Mouse (Mus musculus) heart, embryonic 12.5 days (tissue): ENCODE measurements around the gene Dtl. TPM values are rescaled to one million over a fixed set of nuclear protein-coding genes. Genes with fewer than 3 reads are reported as not detected.

ENCODE experiments used
- ATAC-seq: fragments of 200-750 bp; cut with Nextera tagmentation; 2 replicates; pipeline ENCODE4 v1.8.0; 2017; ENCODE audit warnings: moderate TSS enrichment, moderate library complexity; ENCODE audit not compliant: insufficient number of reproducible peaks, low FRiP score
- H3K27ac ChIP-seq: fragments of 300-500 bp; sonication (generic); 2 replicates; pipeline ENCODE4 v1.5.1; 2016; ENCODE audit warnings: mild to moderate bottlenecking, moderate library complexity; ENCODE audit not compliant: poor library complexity, severe bottlenecking
- H3K27me3 ChIP-seq: fragments of 300-500 bp; sonication (generic); replicated peaks from 2 replicates; pipeline ENCODE4 v1.6.1; 2016; ENCODE audit warnings: mild to moderate bottlenecking, moderate library complexity
- H3K36me3 ChIP-seq: fragments of 300-500 bp; sonication (generic); 2 replicates; pipeline ENCODE4 v1.6.1; 2016; ENCODE audit warnings: mild to moderate bottlenecking, moderate library complexity
- H3K4me1 ChIP-seq: fragments of 300-500 bp; sonication (generic); replicated peaks from 2 replicates; pipeline ENCODE4 v1.6.1; 2016; ENCODE audit warnings: mild to moderate bottlenecking
- H3K4me2 ChIP-seq: fragments of 300-500 bp; sonication (generic); 2 replicates; pipeline ENCODE4 v1.6.1; 2016; ENCODE audit warnings: mild to moderate bottlenecking, moderate library complexity
- H3K4me3 ChIP-seq: fragments of 300-500 bp; sonication (generic); 2 replicates; pipeline ENCODE4 v1.5.1; 2016; ENCODE audit warnings: mild to moderate bottlenecking
- H3K9ac ChIP-seq: fragments of 300-500 bp; sonication (generic); 2 replicates; pipeline ENCODE4 v1.6.1; 2016; ENCODE audit warnings: mild to moderate bottlenecking, moderate library complexity
- H3K9me3 ChIP-seq: fragments of 300-500 bp; sonication (generic); replicated peaks from 2 replicates; pipeline ENCODE4 v1.6.1; 2016; ENCODE audit warnings: mild to moderate bottlenecking, moderate library complexity
- WGBS: fragments of 180-500 bp; shearing (Covaris S2); methylation state at CpG from one replicate; pipeline ENCODE4 v1.1.7; 2016; 5-methylcytosine and 5-hydroxymethylcytosine counted together
- polyA plus RNA-seq: library from polyadenylated mRNA; unstranded; fragments of >200 nt; fragmentation: Nextera tagmentation; extraction: Ambion mirVana; gene quantifications from 2 replicates; pipeline ENCODE4 v1.2.1, GENCODE M21; 2016

Gene Dtl
- polyA plus RNA-seq, 1 experiment from 2014 or later: 40.3 TPM

DNA sequence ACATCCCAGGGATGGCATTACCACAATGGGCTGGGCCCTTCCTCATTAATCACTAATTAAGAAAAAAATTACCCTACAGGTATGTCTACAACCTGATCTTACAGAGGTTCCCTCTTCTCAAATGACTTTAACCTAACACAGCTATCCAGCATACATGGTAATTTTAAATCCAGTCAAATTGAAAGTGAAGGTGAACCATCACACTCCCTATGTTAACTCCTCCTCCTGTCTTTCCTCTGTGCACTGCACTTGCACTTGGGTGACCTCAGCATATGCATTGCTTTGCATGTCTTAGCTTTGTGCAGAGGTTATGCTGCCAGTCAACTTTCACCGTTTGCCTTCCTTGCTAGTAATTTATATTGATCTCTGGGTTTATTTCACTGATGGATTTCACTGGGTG lies 34.2 kb upstream of the Dtl start:
- no peak overlapping the region for H3K4me3 ChIP-seq
- peaks cover 86% of the 10 kb centered on the region for H3K36me3 ChIP-seq
- no peaks in the 10 kb centered on the region for H3K9me3 ChIP-seq
- no peaks in the 10 kb centered on the region for H3K4me1 ChIP-seq
- no peak for ATAC-seq
- H3K27me3 ChIP-seq: no peaks in the 10 kb centered on the region
- H3K4me2 ChIP-seq: no peak overlapping the region
- H3K27ac ChIP-seq: no peak overlapping the region
- 90% methylated on average over 1 of the region's 1 CpGs for WGBS
- no peak overlapping the region for H3K9ac ChIP-seq

DNA sequence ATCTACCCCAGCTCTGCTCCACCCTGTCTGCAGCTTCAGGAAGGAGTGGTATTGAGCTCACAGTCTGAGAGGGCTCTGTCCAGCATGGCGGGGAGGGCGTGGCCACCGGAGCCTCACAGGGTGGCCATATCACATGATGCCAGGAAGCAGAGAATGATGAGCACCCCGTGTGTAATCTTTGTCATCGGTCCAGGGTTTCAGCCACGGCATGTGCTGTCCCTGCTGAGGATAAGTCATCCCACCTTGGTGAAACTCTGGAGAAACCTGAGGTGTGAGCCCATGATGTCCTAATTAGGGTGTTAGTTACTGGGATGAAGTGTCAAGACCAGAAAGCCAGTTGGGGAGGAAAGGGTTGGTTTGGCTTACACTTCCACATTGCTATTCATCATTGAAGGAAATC lies 33.7 kb upstream of the Dtl start:
- peaks cover 84% of the 10 kb centered on the region for H3K36me3 ChIP-seq
- H3K9me3 ChIP-seq: no peaks in the 10 kb centered on the region
- no peak overlapping the region for H3K9ac ChIP-seq
- no peak overlapping the region for H3K27ac ChIP-seq
- no peak for ATAC-seq
- no peaks in the 10 kb centered on the region for H3K27me3 ChIP-seq
- H3K4me3 ChIP-seq: no peak overlapping the region
- 90% methylated on average over 6 of the region's 6 CpGs for WGBS
- H3K4me1 ChIP-seq: no peaks in the 10 kb centered on the region
- H3K4me2 ChIP-seq: no peak overlapping the region

DNA sequence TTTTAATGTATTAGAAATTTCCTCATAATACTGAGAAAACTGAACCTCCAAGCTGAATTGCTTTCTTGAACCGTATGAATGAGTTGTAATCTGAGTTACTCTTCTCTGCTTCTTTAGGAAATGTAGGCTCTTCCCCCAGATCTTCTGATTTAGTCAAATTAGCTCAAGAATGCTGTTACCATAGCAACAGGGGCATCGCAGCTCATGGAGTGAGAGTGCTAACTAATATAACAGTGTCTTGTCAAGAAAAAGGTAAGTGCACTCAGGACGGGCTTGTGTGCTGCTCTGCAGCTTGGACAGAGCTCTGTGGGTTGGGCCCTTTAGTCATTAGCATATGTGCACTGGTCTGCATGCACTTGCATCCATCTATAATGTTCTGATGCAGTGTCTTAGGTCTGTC lies 29.3 kb upstream of the Dtl start:
- no peak for ATAC-seq
- no peak overlapping the region for H3K9ac ChIP-seq
- no peak overlapping the region for H3K4me2 ChIP-seq
- H3K4me1 ChIP-seq: no peaks in the 10 kb centered on the region
- H3K9me3 ChIP-seq: no peaks in the 10 kb centered on the region
- H3K27me3 ChIP-seq: no peaks in the 10 kb centered on the region
- WGBS: 87% methylated on average over 3 of the region's 3 CpGs
- peaks cover 76% of the 10 kb centered on the region for H3K36me3 ChIP-seq
- no peak overlapping the region for H3K4me3 ChIP-seq
- no peak overlapping the region for H3K27ac ChIP-seq

DNA sequence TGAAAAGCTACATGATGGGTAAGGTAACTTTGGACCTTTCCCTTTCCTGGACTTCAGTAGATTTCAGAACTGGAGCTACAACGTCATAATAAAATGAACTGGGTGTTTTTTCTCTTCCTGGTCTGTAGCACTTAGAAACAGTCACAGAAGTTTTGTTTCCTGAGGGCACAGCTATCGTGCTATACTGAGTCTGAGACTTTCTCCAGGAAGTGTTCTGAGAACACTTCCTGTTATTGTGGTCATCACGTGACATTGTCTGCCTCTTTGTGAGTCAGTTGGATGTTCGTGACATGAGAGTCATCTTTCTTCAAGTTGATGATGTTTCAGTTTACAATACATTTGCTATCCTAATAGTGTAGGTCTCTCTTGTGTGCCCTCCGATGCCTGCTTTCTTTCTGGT lies 23.9 kb upstream of the Dtl start:
- no peaks in the 10 kb centered on the region for H3K4me1 ChIP-seq
- no peak for ATAC-seq
- no peak overlapping the region for H3K27ac ChIP-seq
- H3K9ac ChIP-seq: no peak overlapping the region
- peaks cover 64% of the 10 kb centered on the region for H3K36me3 ChIP-seq
- H3K4me3 ChIP-seq: no peak overlapping the region
- no peak overlapping the region for H3K4me2 ChIP-seq
- H3K9me3 ChIP-seq: no peaks in the 10 kb centered on the region
- WGBS: 64% methylated on average over 5 of the region's 5 CpGs
- H3K27me3 ChIP-seq: no peaks in the 10 kb centered on the region

DNA sequence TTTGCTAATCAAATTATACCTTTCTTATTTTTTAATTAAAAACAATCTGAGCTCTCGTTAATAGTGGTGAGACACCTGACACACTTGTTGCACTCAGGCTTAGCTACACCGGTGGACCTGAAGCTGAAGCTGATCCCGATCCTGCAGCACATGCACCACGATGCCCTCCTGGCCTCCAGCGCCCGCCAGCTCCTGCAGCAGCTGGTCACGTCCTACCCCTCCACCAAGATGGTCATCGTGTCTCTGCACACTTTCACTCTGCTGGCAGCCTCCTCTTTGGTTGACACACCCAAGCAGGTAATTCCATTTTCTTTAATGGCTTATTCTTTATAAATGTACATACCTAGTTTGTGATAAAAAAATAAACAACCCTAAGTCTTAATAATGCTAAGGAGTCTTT lies 20.7 kb upstream of the Dtl start:
- Histone ChIP-seq H3K9ac (no peak overlapping the region), H3K4me1 (peaks cover 13% of the 10 kb centered on the region), H3K4me2 (no peak overlapping the region), H3K4me3 (no peak overlapping the region), H3K27me3 (no peaks in the 10 kb centered on the region), H3K27ac (no peak overlapping the region), H3K9me3 (no peaks in the 10 kb centered on the region), H3K36me3 (peaks cover 60% of the 10 kb centered on the region)
- 94% methylated on average over 8 of the region's 8 CpGs for WGBS
- ATAC-seq: no peak

DNA sequence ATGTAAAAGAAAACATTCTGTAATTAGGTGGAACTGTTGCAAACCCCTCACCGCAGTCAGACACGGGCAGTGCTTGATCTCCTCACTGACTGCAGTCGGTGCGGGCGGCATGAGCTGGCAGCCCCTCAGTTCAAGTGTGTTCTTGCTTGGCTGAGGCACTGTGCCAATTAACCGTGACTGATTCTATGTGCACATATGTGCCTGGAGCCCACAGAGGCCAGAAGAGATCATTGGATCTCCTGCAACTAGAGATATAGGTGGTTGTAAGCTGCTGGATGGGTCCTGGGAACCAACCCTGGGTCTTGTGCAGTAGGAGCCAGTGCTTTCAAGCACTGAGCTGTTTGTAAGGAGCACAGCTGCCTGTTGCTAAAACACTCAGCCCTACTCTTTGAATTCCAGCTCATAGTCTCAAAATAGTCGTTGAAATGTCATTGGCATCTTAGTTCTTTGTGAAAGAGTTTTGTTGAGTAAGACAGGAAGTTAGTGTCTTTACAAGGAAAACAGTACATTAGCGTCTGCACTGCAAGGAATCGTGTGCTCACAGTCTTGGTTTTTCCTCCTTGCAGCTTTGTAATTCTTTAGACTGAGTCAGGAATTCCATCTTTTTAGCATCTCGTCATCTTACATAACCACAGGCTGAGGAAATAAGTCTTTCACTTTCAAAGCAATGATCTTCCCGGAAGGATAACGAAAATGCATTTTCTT lies 16.8 kb upstream of the Dtl start:
- Histone ChIP-seq H3K36me3 (peaks cover 68% of the 10 kb centered on the region), H3K4me2 (no peak overlapping the region), H3K27me3 (no peaks in the 10 kb centered on the region), H3K9me3 (no peaks in the 10 kb centered on the region), H3K27ac (peak overlapping the region; percentile 20), H3K4me3 (no peak overlapping the region), H3K4me1 (peaks cover 13% of the 10 kb centered on the region), H3K9ac (no peak overlapping the region)
- 82% methylated on average over 12 of the region's 12 CpGs for WGBS
- ATAC-seq: no peak

DNA sequence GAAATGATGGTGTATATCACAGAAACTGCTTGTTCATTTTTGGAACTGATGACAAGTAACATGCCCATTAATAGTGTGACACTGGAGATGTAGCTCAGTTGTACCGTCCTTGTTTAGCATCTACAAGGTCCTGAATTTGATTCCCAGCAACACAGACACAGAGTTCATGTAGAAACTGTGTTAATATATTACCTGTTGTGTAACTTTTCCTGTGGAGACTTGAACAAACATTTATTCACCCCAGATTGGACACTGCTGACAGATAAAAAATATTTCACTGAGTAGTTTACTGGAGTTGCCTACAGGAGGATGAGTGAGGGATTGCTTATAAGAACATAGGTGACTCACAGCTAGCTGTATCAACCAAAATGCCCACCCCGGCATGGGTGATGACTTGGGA lies 13.4 kb upstream of the Dtl start:
- Histone ChIP-seq H3K27ac (no peak overlapping the region), H3K27me3 (no peaks in the 10 kb centered on the region), H3K9me3 (no peaks in the 10 kb centered on the region), H3K4me3 (no peak overlapping the region), H3K9ac (no peak overlapping the region), H3K36me3 (peaks cover 68% of the 10 kb centered on the region), H3K4me2 (no peak overlapping the region), H3K4me1 (peaks cover 13% of the 10 kb centered on the region)
- ATAC-seq: no peak
- 92% methylated on average over 2 of the region's 2 CpGs for WGBS

DNA sequence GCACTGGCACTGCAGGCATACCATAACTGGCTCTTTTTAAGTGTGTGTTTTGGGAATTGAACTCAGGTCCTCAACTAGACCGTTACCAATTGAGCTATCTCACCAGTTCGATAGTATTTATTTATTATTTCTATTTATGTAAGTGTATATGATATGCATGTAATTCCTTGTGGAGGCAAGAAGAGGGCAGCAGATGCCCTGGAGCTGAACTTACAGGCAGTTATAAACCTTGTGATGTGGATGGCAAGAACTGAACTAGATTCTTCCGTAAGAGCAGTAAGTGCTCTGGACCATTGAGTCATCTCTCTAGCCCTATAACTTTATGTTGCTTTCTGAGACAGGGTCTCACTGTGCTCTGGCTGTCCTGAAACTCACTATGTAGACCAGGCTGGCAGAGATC lies 11.7 kb upstream of the Dtl start:
- H3K9ac ChIP-seq: no peak overlapping the region
- H3K27ac ChIP-seq: no peak overlapping the region
- no peak for ATAC-seq
- H3K27me3 ChIP-seq: no peaks in the 10 kb centered on the region
- H3K9me3 ChIP-seq: no peaks in the 10 kb centered on the region
- peaks cover 78% of the 10 kb centered on the region for H3K36me3 ChIP-seq
- peaks cover 5% of the 10 kb centered on the region for H3K4me1 ChIP-seq
- whole genome bisulfite sequencing: 92% methylated on average over 3 of the region's 3 CpGs
- no peak overlapping the region for H3K4me2 ChIP-seq
- no peak overlapping the region for H3K4me3 ChIP-seq

DNA sequence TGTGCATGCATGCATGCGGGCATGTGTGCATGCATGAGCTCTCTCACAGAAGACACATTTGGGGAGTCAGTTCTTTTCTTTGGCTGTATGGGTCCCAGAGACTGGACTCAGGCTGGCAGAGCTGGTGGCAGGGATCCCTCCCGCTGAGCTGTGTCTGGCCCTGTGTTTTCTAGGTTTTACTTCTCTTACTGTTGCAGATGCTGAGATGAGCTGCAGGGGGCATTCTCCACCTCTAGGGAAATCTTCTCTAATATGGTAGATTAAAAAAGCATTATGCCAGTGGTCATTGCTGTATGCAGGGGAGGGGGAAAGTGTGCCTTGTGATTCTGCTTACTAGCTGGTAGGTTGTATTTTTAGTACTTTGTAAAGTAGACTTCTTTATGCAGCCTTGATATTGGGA lies 10.4 kb upstream of the Dtl start:
- no peaks in the 10 kb centered on the region for H3K9me3 ChIP-seq
- H3K36me3 ChIP-seq: peaks cover 66% of the 10 kb centered on the region
- H3K4me3 ChIP-seq: no peak overlapping the region
- H3K9ac ChIP-seq: no peak overlapping the region
- H3K27ac ChIP-seq: no peak overlapping the region
- no peaks in the 10 kb centered on the region for H3K4me1 ChIP-seq
- WGBS: 84% methylated on average over 2 of the region's 2 CpGs
- H3K4me2 ChIP-seq: no peak overlapping the region
- H3K27me3 ChIP-seq: no peaks in the 10 kb centered on the region
- no peak for ATAC-seq

DNA sequence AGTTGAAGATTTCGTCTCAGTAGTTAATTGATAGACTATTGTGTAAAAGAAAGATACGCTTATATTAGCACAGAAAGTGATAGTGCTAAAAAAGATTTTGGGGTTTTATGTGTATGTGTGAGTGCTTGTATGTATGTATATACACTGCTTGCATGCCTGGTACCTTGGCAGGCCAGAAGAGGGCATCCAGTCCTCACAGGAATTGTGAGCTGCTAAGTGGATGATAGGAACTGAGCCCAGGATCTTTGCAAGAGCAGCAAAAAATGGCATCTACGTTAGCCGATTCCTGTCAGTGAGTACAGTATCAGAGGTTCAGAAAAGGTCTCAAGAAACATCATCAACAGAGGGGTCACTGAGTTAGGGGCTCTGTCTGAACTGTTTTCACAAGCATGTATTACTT lies 9.1 kb upstream of the Dtl start:
- 85% methylated on average over 4 of the region's 4 CpGs for WGBS
- no peaks in the 10 kb centered on the region for H3K4me1 ChIP-seq
- H3K36me3 ChIP-seq: peaks cover 61% of the 10 kb centered on the region
- H3K27ac ChIP-seq: no peak overlapping the region
- H3K4me2 ChIP-seq: no peak overlapping the region
- no peaks in the 10 kb centered on the region for H3K27me3 ChIP-seq
- no peak overlapping the region for H3K4me3 ChIP-seq
- no peak overlapping the region for H3K9ac ChIP-seq
- H3K9me3 ChIP-seq: no peaks in the 10 kb centered on the region
- no peak for ATAC-seq

DNA sequence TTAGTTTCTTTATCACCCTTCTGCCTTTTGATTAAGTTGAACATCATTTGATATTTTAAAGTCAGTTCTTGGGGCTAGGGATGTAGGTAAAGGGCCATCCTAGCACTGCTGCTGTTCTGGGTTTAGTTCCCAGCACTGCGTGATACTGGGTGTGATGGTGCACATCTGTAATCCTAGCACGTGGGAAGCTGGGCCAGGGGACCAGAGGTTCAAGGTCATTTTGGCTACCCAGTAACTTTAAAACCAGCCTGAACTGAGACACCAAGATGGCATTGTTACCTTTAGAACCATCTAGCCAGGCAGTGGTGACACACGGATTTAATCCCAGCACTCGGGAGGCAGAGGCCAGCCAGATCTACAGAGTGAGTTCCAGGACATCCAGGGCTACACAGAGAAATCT lies 8.5 kb upstream of the Dtl start:
- H3K36me3 ChIP-seq: peaks cover 55% of the 10 kb centered on the region
- no peak overlapping the region for H3K4me3 ChIP-seq
- no peaks in the 10 kb centered on the region for H3K9me3 ChIP-seq
- H3K4me1 ChIP-seq: no peaks in the 10 kb centered on the region
- H3K27me3 ChIP-seq: no peaks in the 10 kb centered on the region
- H3K9ac ChIP-seq: no peak overlapping the region
- WGBS: 94% methylated on average over 4 of the region's 4 CpGs
- no peak overlapping the region for H3K4me2 ChIP-seq
- H3K27ac ChIP-seq: no peak overlapping the region
- no peak for ATAC-seq

DNA sequence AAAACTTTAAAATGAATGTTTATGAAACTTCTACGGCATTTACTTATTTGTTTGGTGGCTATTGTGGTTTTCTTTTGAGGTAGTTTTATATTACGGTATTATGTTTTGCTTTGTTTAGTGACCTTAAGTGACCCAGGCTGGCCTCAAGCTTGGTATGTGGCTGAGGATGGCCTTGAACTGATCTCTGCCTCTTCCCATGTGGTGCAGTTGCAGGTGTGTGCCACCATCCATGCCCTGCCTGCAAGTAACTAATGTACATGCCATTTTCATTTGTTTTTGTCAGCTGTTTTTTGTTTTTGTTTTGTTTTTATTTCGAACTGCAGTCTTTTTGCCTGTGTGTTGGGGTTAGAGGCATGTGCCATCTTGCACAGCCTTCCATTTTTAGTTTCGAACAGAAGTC lies 6.3 kb upstream of the Dtl start:
- ATAC-seq: no peak
- no peak overlapping the region for H3K4me2 ChIP-seq
- WGBS: 87% methylated on average over 4 of the region's 4 CpGs

More for the DNA sequence above, 6.3 kb upstream of the Dtl start:
- Histone ChIP-seq H3K9me3 (no peaks in the 10 kb centered on the region), H3K27ac (no peak overlapping the region), H3K4me1 (peaks cover 15% of the 10 kb centered on the region), H3K27me3 (no peaks in the 10 kb centered on the region), H3K9ac (no peak overlapping the region), H3K36me3 (peaks cover 40% of the 10 kb centered on the region), H3K4me3 (no peak overlapping the region)
